Mouse (Mus musculus) myocyte (in vitro differentiated cells): ENCODE measurements at regions not wholly inside any gene's neighbourhood (a gene's known extent, or its start where the extent isn't known, plus 50 kb on each side); places are given as distances from the start of the nearest gene placed in this dataset.

Experiments used
- H3K27me3 ChIP-seq: one replicate; pipeline ENCODE4 v1.6.1; 2011; ENCODE audit not compliant: control insufficient read depth, insufficient read depth, insufficient read length
- H3K36me3 ChIP-seq: one replicate; pipeline ENCODE4 v1.6.1; 2011; ENCODE audit not compliant: control insufficient read depth, insufficient read depth
- H3K4me2 ChIP-seq: one replicate; pipeline ENCODE4 v1.6.1; 2011; ENCODE audit warnings: low read depth, control low read depth
- H3K4me3 ChIP-seq: one replicate; pipeline ENCODE4 v1.5.1; 2011; ENCODE audit warnings: mild to moderate bottlenecking, control low read depth, moderate library complexity
- H3K79me2 ChIP-seq: one replicate; pipeline ENCODE4 v1.6.1; 2011; ENCODE audit not compliant: control insufficient read depth, insufficient read depth
- H3ac ChIP-seq: one replicate; pipeline ENCODE4 v1.6.1; 2011; ENCODE audit not compliant: control insufficient read depth, insufficient read length
- CEBPB ChIP-seq: IDR thresholded peaks from 2 replicates; pipeline ENCODE4 v1.6.1; 2011; ENCODE audit warnings: mild to moderate bottlenecking, moderate library complexity; ENCODE audit not compliant: poor library complexity, insufficient read depth, severe bottlenecking
- E2F4 ChIP-seq: IDR thresholded peaks from one replicate; pipeline ENCODE4 v1.6.1; 2011; ENCODE audit warnings: mild to moderate bottlenecking, control low read depth, moderate library complexity; ENCODE audit not compliant: insufficient read depth
- MAX ChIP-seq: IDR thresholded peaks from one replicate; pipeline ENCODE4 v1.6.1; 2011; ENCODE audit warnings: low read depth, mild to moderate bottlenecking, control low read depth
- MYOD1 ChIP-seq, 3 experiments: IDR thresholded peaks; one replicate each; pipeline ENCODE4 v1.6.1; 2011; ENCODE audit warnings: control low read depth in 2 of 3, low read depth in 2 of 3, mild to moderate bottlenecking in 2 of 3, moderate library complexity in 1 of 3; ENCODE audit not compliant: insufficient read length in 2 of 3, control insufficient read depth in 1 of 3
- MYOG ChIP-seq, 3 experiments: IDR thresholded peaks; one replicate each; pipeline ENCODE4 v1.6.1; 2011; ENCODE audit warnings: control low read depth in 2 of 3, low read depth in 2 of 3, mild to moderate bottlenecking in 2 of 3; ENCODE audit not compliant: insufficient read length in 2 of 3, control insufficient read depth in 1 of 3, insufficient read depth in 1 of 3
- POLR2A ChIP-seq: IDR thresholded peaks from one replicate; pipeline ENCODE4 v1.6.1; 2011; ENCODE audit warnings: low read depth, mild to moderate bottlenecking, control low read depth, moderate library complexity; ENCODE audit not compliant: insufficient read length
- POLR2AphosphoS2 ChIP-seq: IDR thresholded peaks from one replicate; pipeline ENCODE4 v1.6.1; 2011; ENCODE audit warnings: low read depth, control low read depth; ENCODE audit not compliant: insufficient read length
- REST ChIP-seq: IDR thresholded peaks from one replicate; pipeline ENCODE4 v1.6.1; 2011; ENCODE audit warnings: mild to moderate bottlenecking, control low read depth, moderate library complexity; ENCODE audit not compliant: insufficient read depth, insufficient read length
- SRF ChIP-seq: IDR thresholded peaks from one replicate; pipeline ENCODE4 v1.6.1; 2011; ENCODE audit warnings: low read depth; ENCODE audit not compliant: control insufficient read depth, insufficient read length
- TCF12 ChIP-seq: IDR thresholded peaks from one replicate; pipeline ENCODE4 v1.6.1; 2011; ENCODE audit warnings: mild to moderate bottlenecking, control low read depth; ENCODE audit not compliant: poor library complexity, insufficient read depth, severe bottlenecking
- TCF3 ChIP-seq: IDR thresholded peaks from one replicate; pipeline ENCODE4 v1.6.1; 2011; ENCODE audit warnings: low read depth, control low read depth; ENCODE audit not compliant: insufficient read length
- USF1 ChIP-seq: IDR thresholded peaks from one replicate; pipeline ENCODE4 v1.6.1; 2011; ENCODE audit warnings: low read depth, mild to moderate bottlenecking, control low read depth, moderate library complexity

DNA sequence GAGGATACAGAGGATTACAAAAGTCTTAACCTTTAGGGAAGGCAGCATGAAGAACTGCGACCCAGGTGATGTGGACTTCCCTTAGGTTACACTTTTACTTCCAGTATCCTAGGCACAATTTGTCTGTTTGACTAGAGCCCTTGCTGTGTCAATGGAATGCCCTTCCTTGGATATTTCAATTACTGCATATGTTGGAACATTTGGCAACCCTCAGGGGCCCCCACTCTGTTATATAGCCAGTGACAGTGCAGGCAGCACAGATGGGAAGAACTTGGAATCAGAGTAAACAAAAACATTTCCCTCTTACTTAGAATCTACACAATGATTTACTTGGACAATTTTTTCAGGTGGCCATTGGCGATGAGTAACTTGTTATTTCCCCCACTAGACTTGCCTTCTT lies 82.4 kb downstream of the Izumo3 start:
- TF ChIP-seq POLR2A = no peak
- no peak for TF ChIP-seq POLR2AphosphoS2
- no peak for TF ChIP-seq TCF12
- TF ChIP-seq TCF3 = no peak
- no peak for TF ChIP-seq USF1
- TF ChIP-seq SRF = no peak
- TF ChIP-seq MYOD1 (IDR thresholded peaks at IDR 0.05; ENCODE audit: control insufficient read depth in 1 of 3, insufficient read length in 2 of 3, low read depth in 2 of 3) = no peak
- TF ChIP-seq CEBPB = no peak
- TF ChIP-seq E2F4 = no peak
- no peak for TF ChIP-seq MYOG (IDR thresholded peaks at IDR 0.05; ENCODE audit: control insufficient read depth in 1 of 3, insufficient read depth in 1 of 3, insufficient read length in 2 of 3, low read depth in 2 of 3)
- no peak for TF ChIP-seq MAX
- no peak for TF ChIP-seq REST
- no peaks in the 10 kb centered on the region for H3K36me3 ChIP-seq
- no peak overlapping the region for H3K4me3 ChIP-seq
- no peaks in the 10 kb centered on the region for H3K27me3 ChIP-seq
- no peak overlapping the region for H3K4me2 ChIP-seq
- H3K79me2 ChIP-seq = no peaks in the 10 kb centered on the region
- no peak overlapping the region for H3ac ChIP-seq

DNA sequence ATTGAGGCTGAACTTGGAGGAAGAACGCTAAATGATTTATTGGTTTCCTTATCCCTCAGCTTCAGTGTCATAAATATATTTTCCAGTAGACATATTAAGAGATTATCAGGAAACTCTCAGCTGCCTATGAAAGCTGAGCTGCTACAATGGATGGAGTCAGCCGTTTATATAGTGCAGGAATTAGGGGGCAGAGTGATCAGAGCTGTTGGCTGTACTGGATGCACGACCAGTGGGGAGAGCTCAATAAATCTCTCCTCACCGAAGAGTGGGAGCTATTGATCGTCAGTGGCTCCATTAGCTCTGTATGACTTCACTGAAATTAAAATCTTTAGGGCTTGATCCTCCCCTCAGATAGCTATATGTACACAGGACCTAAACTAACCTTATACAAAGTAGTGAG lies 86.1 kb downstream of the Izumo3 start:
- Histone ChIP-seq H3ac (no peak overlapping the region), H3K4me2 (no peak overlapping the region), H3K79me2 (no peaks in the 10 kb centered on the region), H3K27me3 (no peaks in the 10 kb centered on the region), H3K36me3 (no peaks in the 10 kb centered on the region), H3K4me3 (no peak overlapping the region)
- TF ChIP-seq USF1 (no peak), MYOG (IDR thresholded peaks at IDR 0.05; ENCODE audit: control insufficient read depth in 1 of 3, insufficient read depth in 1 of 3, insufficient read length in 2 of 3, low read depth in 2 of 3) (no peak), POLR2A (no peak), TCF3 (no peak)

DNA sequence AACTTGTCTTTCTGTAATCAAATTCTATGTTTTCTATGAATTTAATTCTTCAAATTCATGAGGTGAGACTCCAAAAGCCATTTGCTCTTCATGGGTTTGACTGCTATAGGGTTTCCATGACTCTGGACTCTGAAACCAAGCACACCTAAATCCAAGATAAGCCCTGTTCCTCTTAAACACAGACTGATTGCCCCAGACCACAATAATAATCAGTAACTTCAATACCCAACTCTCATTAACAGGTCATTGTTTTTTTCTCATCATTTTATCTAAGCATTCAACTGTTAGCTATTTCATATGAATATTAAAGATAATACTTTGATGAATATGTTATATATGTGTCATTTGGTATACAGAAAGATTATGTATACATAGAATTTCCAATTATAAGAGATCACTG lies 92.1 kb downstream of the Izumo3 start:
- H3K4me2 ChIP-seq = no peak overlapping the region
- H3ac ChIP-seq = no peak overlapping the region
- H3K4me3 ChIP-seq = no peak overlapping the region
- TF ChIP-seq POLR2AphosphoS2 = no peak
- H3K79me2 ChIP-seq = no peaks in the 10 kb centered on the region
- no peaks in the 10 kb centered on the region for H3K27me3 ChIP-seq
- H3K36me3 ChIP-seq = no peaks in the 10 kb centered on the region

DNA sequence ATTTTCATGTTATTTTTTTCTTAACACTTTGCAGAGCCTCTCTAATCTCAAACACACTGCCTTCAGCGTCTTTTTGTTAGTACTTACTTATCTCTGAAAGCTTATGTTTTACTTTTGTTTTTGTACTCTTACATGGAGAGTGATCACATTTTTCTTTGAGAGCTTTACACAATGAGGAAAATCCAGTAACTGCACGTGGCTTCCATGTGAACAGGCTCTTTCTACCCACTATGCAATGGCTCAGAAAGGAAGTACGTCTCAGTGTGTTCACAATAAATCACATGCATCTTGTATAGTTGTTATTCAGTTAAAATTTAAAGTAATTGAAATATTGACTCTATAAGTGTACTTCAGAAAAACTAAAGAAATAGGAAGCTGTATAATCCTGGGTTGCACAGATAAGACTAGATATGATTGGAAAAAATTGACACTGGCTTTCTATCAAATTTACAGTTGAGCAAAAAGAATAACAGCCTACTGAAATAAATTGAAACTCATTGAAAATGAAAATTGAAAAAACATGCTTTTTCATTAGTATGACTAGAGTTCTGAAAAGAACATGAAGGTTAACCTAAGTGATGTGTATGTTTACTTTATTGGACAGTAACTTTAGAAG lies 122.4 kb downstream of the Izumo3 start:
- TF ChIP-seq USF1 = no peak
- TF ChIP-seq MAX = no peak
- TF ChIP-seq SRF = no peak
- TF ChIP-seq POLR2AphosphoS2 = no peak
- TF ChIP-seq REST = no peak
- no peak for TF ChIP-seq CEBPB
- TF ChIP-seq TCF3 = no peak
- no peak for TF ChIP-seq TCF12
- TF ChIP-seq POLR2A = no peak
- no peak for TF ChIP-seq E2F4
- TF ChIP-seq MYOD1 (IDR thresholded peaks at IDR 0.05; ENCODE audit: control insufficient read depth in 1 of 3, insufficient read length in 2 of 3, low read depth in 2 of 3) = no peak
- no peak for TF ChIP-seq MYOG (IDR thresholded peaks at IDR 0.05; ENCODE audit: control insufficient read depth in 1 of 3, insufficient read depth in 1 of 3, insufficient read length in 2 of 3, low read depth in 2 of 3)

DNA sequence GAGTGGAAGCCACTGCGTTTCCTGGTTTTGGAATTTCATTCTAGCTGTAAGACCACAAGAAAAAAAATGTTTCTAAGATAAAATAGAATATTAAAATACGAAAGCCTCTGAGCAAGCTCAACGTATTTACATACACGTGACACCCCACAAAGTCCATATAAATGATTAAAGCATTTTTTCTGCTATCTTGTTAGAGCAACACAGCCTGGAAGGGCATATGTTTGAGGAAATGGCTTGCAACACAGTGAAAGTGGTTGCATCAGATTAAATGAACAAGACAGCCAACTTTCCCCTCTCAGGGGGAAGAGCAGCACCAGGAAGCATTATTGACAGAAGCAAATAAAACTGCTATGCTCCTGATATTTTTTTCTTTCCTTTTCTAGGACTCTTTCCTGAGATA lies 146.8 kb downstream of the Izumo3 start:
- Histone ChIP-seq H3K36me3 (no peaks in the 10 kb centered on the region), H3K4me3 (no peak overlapping the region), H3ac (no peak overlapping the region), H3K4me2 (no peak overlapping the region), H3K79me2 (no peaks in the 10 kb centered on the region), H3K27me3 (no peaks in the 10 kb centered on the region)
- TF ChIP-seq MYOD1 (IDR thresholded peaks at IDR 0.05; ENCODE audit: control insufficient read depth in 1 of 3, insufficient read length in 2 of 3, low read depth in 2 of 3) (no peak), CEBPB (peak; percentile 90), MYOG (IDR thresholded peaks at IDR 0.05; ENCODE audit: control insufficient read depth in 1 of 3, insufficient read depth in 1 of 3, insufficient read length in 2 of 3, low read depth in 2 of 3) (no peak)

More for the DNA sequence above, 122.4 kb downstream of the Izumo3 start:
- Histone ChIP-seq H3K36me3 (no peaks in the 10 kb centered on the region), H3ac (no peak overlapping the region), H3K27me3 (no peaks in the 10 kb centered on the region), H3K4me2 (no peak overlapping the region), H3K4me3 (no peak overlapping the region), H3K79me2 (no peaks in the 10 kb centered on the region)
